Mouse (Mus musculus): ENCODE measurements around the gene Tmem126b. TPM values are rescaled to one million over a fixed set of nuclear protein-coding genes. Genes with fewer than 3 reads are reported as not detected.

Tmem126b gene
- polyA plus RNA-seq (2012; ENCODE audit: low replicate concordance): 1.3 and 4.0 TPM in 2 replicates

GRCm38 (mm10) chr7:90475793-90476312 is at the start of gene Tmem126b:
TSS of gene Tmem126b (minus strand) at chr7:90476001.

GRCm38 (mm10) chr7:90476313-90477245 is 778 bp upstream of the Tmem126b start, which contains the start of gene Dlg2:
TSS of gene Dlg2 (plus strand) at chr7:90476672.

DNA sequence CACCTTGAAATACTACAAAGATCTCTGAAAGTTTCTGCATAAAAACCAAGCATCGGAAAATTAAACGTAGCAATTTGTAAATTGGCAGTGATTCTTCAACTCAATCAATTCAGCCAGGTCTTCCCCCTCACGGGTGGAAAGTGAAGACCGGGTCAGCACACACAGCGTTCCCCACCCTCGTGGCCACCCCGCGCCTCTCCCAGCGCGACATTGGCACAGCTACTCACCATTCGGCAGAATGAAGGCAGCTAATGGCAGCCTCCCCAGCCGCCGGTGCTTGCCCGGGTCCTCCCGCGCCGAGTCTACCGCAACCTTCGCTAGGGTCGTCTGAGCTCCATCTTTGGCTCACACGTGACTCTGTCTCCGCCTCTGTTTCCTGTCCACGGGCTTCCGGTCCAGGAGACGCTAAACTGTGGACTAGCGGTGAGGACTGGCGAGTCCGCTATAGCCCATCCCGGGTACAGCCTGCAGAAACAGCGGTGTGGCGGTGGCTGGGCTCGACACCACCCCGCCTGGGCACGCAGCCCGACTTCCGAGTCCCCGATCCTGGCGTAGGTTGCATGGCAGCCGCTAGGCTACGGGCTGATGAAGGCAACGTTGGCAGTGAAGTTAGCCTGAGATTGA is 18.8 kb downstream of the Tmem126b start, which contains the start of gene Tmem126a:
Gene Tmem126a, minus strand, starts transcription at position 385 of the 624 bp plus-strand sequence.

GRCm38 (mm10) chr7:90442518-90443080 is 33.2 kb downstream of the Tmem126b start, which contains the start of gene Crebzf:
TSS of gene Crebzf (plus strand) at chr7:90442729.

GRCm38 (mm10) chr7:90426020-90427001 is 49.5 kb downstream of the Tmem126b start, which contains the start of gene Ccdc89:
TSS of gene Ccdc89 (plus strand) at chr7:90426577.

Other genes starting within 250 kb of the Tmem126b start
- gene Ccdc83, start 210.2 kb downstream of the Tmem126b start, polyA plus RNA-seq (2012; ENCODE audit: low replicate concordance): not detected in 2 replicates
- 0.16 TPM in 1 of 2 replicates, not detected in the other for gene Sytl2, start 173.7 kb downstream of the Tmem126b start, polyA plus RNA-seq (2012; ENCODE audit: low replicate concordance)
- gene Ccdc89, start 49.4 kb downstream of the Tmem126b start, polyA plus RNA-seq (2012; ENCODE audit: low replicate concordance): not detected in 2 replicates
- 70.6 and 126 TPM in 2 replicates for gene Crebzf, start 33.3 kb downstream of the Tmem126b start, polyA plus RNA-seq (2012; ENCODE audit: low replicate concordance)
- gene Tmem126a, start 18.8 kb downstream of the Tmem126b start, polyA plus RNA-seq (2012; ENCODE audit: low replicate concordance): 9.1 and 11.5 TPM in 2 replicates
- 0.08 and 0.15 TPM in 2 replicates for gene Dlg2, start 671 bp upstream of the Tmem126b start, polyA plus RNA-seq (2012; ENCODE audit: low replicate concordance)